18 mouse cellular contexts compared by ENCODE assay signal in the genomic region with DNA sequence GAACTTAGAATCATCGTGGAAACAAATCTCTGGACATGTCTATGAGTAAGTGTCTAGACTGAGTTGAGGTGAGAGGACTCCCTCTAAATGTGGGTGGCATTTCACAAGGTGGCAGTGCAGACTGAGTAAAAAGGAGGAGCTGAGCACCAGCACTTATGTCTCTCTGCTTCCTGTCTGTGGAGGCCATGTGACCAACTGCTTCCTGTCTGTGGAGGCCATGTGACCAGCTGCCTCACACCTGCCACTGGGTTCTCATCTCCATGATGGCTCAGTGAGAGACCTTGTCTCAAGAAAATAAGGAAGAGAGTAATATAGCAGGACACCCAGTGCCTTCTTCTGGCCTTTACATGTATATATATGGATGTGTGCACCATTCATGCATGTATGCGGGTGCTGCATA. TPM values are rescaled to one million over a fixed set of nuclear protein-coding genes. Genes with fewer than 3 reads are reported as not detected.
"Had no signal": no experiment of that assay in that cellular context is flagged by ENCODE, and none has a peak within 500 bp of the region (broad histone marks: within the 10 kb centered on the region; RNA-seq: fewer than 3 reads in every experiment).

No protein-coding gene starts in this region.

- H3K36me3 ChIP-seq: midbrain, embryonic 10.5 days; midbrain, embryonic 13.5 days; neural tube, embryonic 13.5 days; neural tube, embryonic 15.5 days had no signal

- ATAC-seq: midbrain, embryonic 13.5 days; midbrain, embryonic 16.5 days had no signal

- H3K9me3 ChIP-seq: midbrain, embryonic 10.5 days; midbrain, embryonic 13.5 days; neural tube, embryonic 13.5 days; neural tube, embryonic 15.5 days had no signal

- H3K4me3 ChIP-seq: midbrain, embryonic 10.5 days; midbrain, embryonic 13.5 days; myocyte; neural tube, embryonic 13.5 days; neural tube, embryonic 15.5 days had no signal

- DNase-seq: lung, adult 18-20 months; lung, embryonic 14.5 days; lung, postnatal 10 days; lung, postnatal 4 days; retina, postnatal 1 day; right cerebral cortex, adult 18-20 months; right cerebral cortex, postnatal 25 days; right cerebral cortex, postnatal 4 days; spleen, adult 18-20 months; thymus, adult 18-20 months; thymus, postnatal 14 days; thymus, postnatal 36 days had no signal

- H3K4me1 ChIP-seq: midbrain, embryonic 13.5 days; neural tube, embryonic 15.5 days had no signal

- H3K27me3 ChIP-seq: midbrain, embryonic 13.5 days; neural tube, embryonic 13.5 days; neural tube, embryonic 15.5 days had no signal

RNA-seq across cellular contexts. Expression of gene Map10, which starts 56.1 kb away (rescaled TPM):
- polyA plus RNA-seq: myocyte had no signal
